Mouse (Mus musculus) gastrocnemius, postnatal 25 days (tissue): ENCODE data around the gene Wdfy3. TPM values are rescaled to one million over a fixed set of nuclear protein-coding genes. Genes with fewer than 3 reads are reported as not detected.
"Not testable (repeated sequence)": the region's sequence is repeated elsewhere in the genome, so short reads cannot be mapped to it uniquely, and the experiment has no call there.

Experiments used
- DNase-seq: peaks from one replicate; pipeline ENCODE4 v3.0.0; 2022
- total RNA-seq, 2 experiments: library from RNA; stranded (reverse); gene quantifications; 1 replicate in 1 of 2; 2 replicates in 1 of 2; pipeline ENCODE4 v1.2.3; 2021

Wdfy3 gene
- total RNA-seq, 2 experiments from 2014 or later: 19.3 to 20.2 TPM

GRCm38 (mm10) chr5:101885039-101885438, 184.7 kb downstream of the Wdfy3 start:
- no peak for DNase-seq

GRCm38 (mm10) chr5:101882191-101882590, 187.5 kb downstream of the Wdfy3 start:
- DNase-seq: no peak

- DNase-seq: no peak
Measured at GRCm38 (mm10) chr5:101879914-101880313, 189.8 kb downstream of the Wdfy3 start.

- no peak for DNase-seq
Measured at GRCm38 (mm10) chr5:101878403-101878802, 191.3 kb downstream of the Wdfy3 start.

- DNase-seq: no peak
Measured at GRCm38 (mm10) chr5:101876185-101876584, 193.5 kb downstream of the Wdfy3 start.

GRCm38 (mm10) chr5:101866722-101867121, 203.0 kb downstream of the Wdfy3 start:
- DNase-seq: no peak

- no peak for DNase-seq
Measured at GRCm38 (mm10) chr5:101863946-101864345, 205.8 kb downstream of the Wdfy3 start.

GRCm38 (mm10) chr5:101862651-101863050, 207.1 kb downstream of the Wdfy3 start:
- DNase-seq: no peak

- DNase-seq: no peak
Measured at GRCm38 (mm10) chr5:101861786-101862571, 207.7 kb downstream of the Wdfy3 start.

GRCm38 (mm10) chr5:101858891-101859436, 210.8 kb downstream of the Wdfy3 start:
- no peak for DNase-seq

- no peak for DNase-seq
Measured at GRCm38 (mm10) chr5:101855475-101855874, 214.2 kb downstream of the Wdfy3 start.

GRCm38 (mm10) chr5:101854667-101855066, 215.1 kb downstream of the Wdfy3 start:
- DNase-seq: no peak

- no peak for DNase-seq
Measured at GRCm38 (mm10) chr5:101854100-101854499, 215.6 kb downstream of the Wdfy3 start.

- no peak for DNase-seq
Measured at GRCm38 (mm10) chr5:101852116-101852680, 217.5 kb downstream of the Wdfy3 start.

- DNase-seq: no peak
Measured at GRCm38 (mm10) chr5:101851133-101851532, 218.6 kb downstream of the Wdfy3 start.

GRCm38 (mm10) chr5:101847762-101848161, 222.0 kb downstream of the Wdfy3 start:
- no peak for DNase-seq

- DNase-seq: no peak
Measured at GRCm38 (mm10) chr5:101847323-101847722, 222.4 kb downstream of the Wdfy3 start.

GRCm38 (mm10) chr5:101845930-101846329, 223.8 kb downstream of the Wdfy3 start:
- DNase-seq: no peak

GRCm38 (mm10) chr5:101845011-101845410, 224.7 kb downstream of the Wdfy3 start:
- no peak for DNase-seq

GRCm38 (mm10) chr5:101840476-101840875, 229.2 kb downstream of the Wdfy3 start:
- DNase-seq: no peak

- DNase-seq: not testable (repeated sequence)
Measured at GRCm38 (mm10) chr5:101837605-101838004, 232.1 kb downstream of the Wdfy3 start.

GRCm38 (mm10) chr5:101836221-101836620, 233.5 kb downstream of the Wdfy3 start:
- DNase-seq: peak; percentile 56

- no peak for DNase-seq
Measured at GRCm38 (mm10) chr5:101833875-101834274, 235.8 kb downstream of the Wdfy3 start.

GRCm38 (mm10) chr5:101832991-101833390, 236.7 kb downstream of the Wdfy3 start:
- no peak for DNase-seq
